Mouse (Mus musculus) right cerebral cortex, postnatal 14 days (tissue): ENCODE data around the gene Ndufa4l2.

Experiments used
- DNase-seq: peaks from one replicate; pipeline ENCODE4 v3.0.0; 2022

The Ndufa4l2 gene

DNA sequence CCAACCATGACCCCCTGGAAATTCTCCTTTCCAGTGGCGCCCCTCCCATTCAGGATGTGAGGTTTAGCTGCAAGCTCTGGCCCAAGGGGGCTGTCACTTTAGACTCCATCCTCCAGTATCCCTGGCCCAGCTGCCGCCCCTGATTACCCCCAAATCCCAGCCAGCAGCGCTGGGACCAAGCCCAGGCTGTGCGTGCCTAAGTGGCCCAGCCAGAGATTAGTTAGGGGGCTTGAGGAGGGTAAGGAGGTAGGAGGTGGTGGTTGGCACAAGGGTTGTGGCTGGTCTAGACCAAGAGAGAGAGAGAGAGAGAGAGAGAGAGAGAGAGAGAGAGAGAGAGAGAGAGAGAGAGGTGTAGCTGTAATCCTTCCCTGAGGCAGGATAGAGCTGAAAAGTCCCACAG is 16.8 kb downstream of the Ndufa4l2 start:
- DNase-seq: no peak

DNA sequence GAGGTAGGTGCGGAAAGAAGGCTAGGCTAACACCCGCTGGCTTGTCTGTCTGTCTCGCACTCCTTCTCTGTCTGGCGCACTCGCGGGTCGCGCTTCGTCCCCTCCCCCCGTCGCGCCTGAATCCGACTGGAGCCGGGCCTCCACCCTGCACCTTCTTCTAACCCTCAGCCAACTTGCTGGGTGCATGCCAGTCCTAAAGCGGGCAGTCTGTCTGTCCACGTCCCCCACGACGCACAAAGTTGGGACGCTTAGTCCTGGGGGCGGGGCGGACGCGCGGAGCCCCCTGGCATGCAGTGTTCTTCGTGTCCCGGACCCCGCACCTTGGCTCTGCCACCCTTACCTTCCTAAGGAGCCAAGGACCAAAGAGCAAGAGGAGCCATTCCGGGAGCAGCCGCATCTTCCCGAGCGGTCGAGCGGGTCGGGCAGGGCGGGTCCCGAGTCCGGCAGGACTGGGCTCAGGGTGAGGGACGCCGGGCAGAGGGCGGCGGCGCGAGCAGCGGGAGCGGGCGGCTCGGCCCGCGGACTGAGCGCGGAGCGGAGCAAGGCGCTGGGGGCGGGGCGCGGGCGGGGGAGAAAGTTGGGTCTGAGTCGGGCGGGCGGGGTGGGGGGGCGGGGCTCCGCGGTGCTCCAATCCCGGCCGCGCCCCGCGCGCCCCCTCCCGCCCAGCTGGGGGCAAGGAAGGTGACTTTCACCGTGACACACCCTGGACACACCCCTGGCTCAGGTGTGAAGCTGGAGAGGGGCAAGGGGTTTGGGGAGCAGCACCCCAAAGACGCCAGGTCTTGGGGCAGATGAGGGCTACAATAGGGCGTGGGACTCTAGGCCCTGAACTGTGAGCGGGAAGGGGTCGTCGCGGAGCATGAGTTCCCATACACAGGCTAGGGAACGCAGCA is 19.5 kb downstream of the Ndufa4l2 start, which contains the start of gene Nxph4:
TSS of gene Nxph4 (minus strand) at position 524 of the 893 bp plus-strand sequence.
- no peak for DNase-seq

DNA sequence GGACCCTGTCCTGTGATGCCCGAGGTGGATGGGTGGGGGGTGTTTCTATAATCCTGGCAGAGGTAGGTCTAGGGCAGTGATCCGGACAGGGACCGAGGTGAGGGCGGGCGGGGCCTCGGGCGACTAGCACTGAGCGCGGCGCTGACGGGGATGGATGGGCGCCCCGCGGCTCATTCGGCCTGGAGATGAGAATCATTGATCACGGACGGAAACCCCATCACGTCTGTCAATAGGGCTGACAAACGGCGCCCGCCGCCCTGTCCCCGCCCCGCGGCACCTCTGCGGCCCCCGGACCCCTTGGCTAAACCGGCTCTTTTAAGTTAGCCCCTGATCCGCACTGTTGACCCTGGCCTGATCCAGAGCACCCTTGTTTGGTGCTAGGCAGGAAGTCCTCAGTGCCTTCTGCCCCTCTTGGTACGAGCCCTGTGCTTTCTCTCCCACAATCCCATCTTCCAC is 20.2 kb downstream of the Ndufa4l2 start:
- no peak for DNase-seq

DNA sequence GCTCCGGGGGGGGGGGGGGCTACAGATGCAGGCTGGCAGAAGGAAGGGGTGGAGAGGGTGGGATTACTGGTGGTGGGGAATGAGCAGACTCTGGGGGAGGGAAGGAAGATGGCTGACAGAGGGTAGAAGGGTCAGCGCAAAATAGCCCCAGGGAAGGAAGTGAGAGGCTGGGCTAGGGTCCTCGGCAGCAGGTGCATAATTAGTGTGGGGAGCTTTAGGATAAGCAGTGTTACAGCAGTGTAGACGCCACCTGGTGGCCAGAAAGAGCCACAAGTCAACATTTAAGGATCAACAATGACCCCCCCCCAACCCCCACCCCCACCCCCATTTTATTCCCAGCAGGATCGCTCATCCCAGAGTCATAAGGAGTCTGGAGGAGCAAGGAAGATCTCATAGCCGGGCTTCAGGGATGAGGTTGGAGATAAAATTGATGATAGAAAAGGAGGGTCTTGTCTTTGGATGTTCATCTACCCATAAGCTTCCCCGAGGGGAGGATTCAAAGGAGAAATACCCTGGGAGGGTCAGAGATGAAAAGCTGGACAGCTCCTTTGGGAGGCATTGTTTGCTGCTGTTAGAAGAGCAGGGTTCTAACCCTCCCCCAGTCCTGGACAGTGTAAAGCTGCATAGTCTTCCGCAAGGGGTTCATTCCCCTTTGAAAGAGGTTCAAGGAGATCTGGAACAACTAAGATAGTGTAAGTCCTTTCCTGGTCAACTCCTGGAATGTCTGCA is 22.0 kb downstream of the Ndufa4l2 start:
- DNase-seq: peak; percentile 60

DNA sequence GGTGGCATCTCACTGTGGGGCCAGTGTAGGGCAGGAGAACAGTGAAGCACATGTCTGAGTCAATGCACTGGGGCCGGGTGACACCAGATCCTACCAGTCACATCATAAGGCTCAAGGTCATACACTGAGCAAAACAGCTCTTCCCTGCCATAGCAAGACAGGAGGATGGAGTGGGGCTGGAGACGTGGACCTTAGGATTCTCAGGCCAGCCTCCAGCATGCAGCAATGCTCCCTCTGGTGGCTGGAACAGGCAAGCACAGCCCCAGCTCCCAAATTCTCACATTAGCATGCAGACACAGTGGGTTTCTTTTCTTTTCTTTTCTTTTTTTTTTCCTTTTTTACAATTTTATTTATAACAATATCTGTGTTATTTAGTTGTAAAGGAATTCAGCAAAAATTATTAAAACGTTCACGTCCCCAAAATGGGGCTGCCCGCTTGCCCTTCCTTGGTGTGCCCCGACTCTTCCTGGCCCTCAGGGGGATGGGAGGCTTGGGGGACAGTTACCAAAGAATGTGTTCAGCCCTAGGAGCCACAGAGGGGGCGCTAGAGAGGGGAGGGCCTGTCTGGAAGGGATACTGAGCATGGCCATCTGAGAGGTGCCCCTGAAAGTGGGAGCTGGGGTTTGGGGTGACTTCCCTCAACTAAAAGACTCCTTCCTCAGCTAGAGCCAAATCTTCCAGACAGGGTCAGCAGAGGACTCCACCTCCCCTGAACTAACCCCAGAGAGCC is 23.3 kb downstream of the Ndufa4l2 start:
- peak; percentile 83 for DNase-seq

DNA sequence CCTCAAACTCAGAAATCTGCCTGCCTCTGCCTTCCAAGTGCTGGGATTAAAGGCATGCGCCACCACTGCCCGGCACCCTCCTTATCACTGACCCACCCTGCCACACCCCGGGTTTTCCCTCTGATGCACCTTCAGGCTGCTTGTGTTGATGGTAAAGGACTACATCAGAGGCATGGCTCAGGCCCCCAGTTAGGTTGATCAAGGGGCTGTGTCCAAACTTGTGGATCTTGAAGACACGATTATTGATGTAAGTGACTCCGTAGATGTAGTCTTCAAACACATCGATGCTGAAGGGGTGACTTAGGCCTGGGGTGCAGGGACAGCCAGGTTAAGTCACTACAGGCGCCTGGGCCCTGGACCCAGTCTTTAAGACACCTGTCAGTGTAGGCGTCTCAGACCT is 26.7 kb downstream of the Ndufa4l2 start:
- DNase-seq: no peak

DNA sequence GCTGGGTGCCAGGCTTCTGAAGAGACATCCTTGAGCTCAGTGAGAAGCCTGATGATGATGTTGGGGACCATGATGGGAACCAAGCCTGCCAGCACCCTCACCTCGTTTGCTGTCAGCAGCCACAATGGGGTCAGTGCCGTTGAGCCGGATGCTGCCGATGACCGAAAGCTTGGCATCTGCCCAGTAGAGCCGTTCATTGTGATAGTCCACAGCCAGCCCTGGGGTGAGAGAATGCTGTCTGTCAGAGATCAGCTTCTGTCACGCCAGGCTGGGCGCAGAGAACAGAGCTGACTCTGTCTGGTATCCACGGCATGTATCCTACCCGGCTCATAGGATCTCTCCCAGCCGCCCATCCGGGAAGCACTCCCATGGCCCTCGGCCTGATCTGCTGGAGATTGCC is 27.3 kb downstream of the Ndufa4l2 start:
- no peak for DNase-seq

DNA sequence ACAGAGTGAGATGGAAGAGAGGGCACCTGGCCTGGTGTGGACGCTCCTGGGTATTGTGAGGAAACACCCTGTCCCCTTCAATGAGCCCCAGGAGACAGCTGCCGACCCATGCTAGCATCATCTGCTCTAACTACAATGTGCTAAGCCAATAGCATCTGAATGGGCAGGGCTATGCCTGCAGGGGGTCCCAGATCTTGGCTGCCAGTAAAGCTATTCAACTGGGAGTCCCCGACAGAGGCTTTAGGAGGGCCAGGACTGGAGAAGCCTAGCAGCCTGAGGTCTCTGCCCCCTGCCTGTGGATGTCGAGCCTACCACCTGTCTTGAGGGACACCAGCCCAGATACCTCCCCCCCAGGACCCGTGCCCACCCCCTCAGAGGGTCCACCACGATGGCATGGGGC is 28.0 kb downstream of the Ndufa4l2 start:
- no peak for DNase-seq

DNA sequence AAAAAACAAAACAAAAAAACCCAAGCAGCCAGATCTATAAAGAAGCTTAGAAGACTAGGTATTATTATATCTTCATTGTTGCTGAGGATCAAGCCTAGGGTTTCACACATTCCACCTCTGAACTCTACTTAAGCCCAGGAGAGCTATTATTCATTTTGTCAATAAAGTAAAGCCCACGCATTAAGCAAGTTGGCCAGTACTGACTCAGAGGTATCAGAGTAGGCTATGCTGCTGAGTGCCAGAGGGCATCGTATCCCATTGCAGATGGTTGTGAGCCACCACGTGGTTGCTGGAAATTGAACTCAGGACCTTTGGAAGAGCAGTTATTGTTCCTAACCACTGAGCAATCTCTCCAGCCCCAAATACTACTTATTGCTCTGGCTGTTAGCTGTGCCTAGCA is 29.1 kb downstream of the Ndufa4l2 start:
- no peak for DNase-seq

DNA sequence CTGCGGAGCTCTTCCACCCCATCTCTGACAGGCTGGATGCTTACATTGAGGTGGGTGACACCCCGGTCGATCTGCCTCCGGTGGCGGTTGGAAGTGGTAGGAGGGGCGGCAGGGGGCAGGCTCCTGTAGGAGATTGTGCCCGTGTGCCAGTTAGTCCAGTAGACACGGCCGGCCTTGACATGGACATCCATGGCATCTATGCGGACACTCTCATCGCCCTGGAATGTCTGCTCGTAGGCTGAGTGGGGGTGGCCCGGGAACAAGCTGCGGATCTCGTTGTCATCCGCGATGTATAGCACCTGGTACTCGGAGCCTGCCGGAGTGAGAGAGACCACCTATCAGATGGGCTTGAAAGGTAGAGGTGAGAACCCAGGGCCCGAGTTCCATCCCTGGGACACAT is 29.6 kb downstream of the Ndufa4l2 start:
- DNase-seq: no peak

DNA sequence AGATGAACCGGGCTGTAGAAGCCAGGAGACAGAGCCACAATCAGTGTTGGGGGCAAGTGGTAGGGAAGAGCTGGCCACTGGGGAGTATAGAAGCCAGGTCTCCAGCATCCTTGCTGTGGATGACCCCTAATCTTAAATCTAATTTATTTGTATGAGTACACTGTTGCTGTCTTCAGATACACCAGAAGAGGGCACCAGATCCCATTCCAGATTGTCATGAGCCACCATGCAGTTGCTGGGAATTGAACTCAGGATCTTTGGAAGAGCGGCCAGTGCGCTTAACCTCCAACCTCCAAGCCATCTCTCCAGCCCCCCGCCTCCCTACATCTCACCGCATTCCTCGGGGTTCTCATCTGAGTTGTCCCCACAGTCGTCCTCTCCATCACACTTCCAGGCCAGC is 31.7 kb downstream of the Ndufa4l2 start:
- DNase-seq: no peak

DNA sequence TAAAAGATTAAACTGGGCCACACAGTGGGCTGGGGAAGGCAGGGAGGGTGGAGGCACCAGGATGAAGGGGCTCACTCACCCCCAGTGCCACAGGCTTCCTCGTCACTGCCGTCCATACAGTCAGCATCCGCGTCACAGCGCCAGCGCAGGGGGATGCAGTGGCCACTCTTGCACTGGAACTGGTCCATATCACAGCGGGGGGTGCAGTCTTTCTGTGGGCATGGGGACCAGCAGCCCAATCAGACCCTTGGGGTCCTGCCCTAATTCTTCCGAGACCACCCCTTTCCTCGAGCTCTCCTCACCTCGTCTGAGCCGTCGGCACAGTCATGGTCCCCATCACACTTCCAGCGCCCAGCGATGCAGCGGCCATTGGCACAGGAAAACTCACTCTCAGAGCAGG is 33.5 kb downstream of the Ndufa4l2 start:
- DNase-seq: no peak

DNA sequence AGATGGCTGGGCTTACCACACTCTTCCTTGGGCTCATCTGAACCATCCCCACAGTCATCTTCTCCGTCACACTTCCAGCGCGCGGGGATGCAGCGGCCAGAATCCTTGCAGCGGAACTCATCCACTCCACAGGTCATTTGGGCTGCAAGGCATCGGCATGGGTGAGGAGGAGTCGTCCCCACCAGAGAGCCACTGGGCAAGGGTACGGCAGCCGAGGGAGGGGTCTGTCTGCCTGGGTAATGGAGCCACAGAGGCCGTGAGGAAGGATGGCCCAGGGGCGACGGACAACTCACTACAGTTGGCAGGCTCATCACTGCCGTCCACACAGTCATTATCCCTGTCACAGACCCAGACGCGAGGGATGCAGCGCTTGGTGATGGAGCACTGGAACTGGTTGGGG is 35.1 kb downstream of the Ndufa4l2 start:
- no peak for DNase-seq

DNA sequence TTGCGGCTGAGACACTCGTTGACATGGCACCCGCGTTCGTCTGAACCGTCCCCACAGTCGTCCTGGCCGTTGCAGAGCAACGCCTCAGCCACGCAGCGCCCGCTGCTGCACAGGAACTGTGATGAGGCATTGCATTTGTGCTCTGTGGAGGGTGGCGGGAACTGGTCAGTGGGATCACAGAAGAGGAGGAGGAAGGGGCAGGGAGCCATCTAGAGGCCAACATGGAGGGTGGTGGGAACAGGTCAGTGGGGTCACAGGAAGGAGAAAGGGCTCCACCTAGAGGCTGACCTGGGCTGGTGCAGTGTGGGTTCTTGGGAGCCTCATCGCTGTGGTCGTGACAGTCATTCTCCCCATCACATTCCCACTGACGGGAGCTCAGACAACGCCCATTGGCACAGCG is 40.9 kb downstream of the Ndufa4l2 start:
- no peak for DNase-seq

DNA sequence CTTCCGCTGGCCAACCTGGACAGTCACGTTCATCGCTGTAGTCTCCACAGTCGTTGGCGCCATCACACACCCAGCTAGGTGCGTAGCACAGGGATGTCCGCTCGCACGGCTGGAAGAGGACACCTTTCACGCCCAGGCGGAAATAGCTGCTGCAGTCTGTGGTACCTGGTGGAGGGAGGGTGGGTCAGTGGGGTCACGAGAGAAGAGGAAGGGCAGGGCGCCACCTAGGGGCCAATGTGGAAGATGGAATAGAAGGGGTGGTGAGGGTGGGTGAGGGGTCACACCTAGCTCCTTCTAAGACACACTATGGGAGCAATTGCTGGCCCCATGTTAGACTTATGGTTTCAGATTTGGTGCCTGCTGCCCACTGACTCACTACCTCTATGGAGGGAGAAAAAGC is 42.6 kb downstream of the Ndufa4l2 start:
- no peak for DNase-seq

DNA sequence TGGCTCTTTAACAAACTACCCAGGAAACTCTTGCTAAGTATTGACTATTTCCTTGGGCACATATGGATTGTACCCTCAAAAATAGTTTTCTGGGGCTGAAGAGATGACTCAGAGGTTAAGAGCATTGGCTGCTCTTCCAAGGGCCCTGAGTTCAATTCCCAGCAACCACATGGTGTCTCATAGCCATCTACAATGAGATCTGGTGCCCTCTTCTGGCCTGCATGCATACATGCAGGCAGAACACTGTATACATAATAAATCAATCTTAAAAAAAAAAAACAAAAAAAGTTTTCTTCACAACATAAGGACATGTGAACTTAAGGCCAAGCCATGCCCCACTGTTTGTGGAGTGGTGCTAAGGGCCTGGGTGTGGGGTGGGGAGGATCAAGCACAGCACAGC is 46.4 kb downstream of the Ndufa4l2 start:
- no peak for DNase-seq

DNA sequence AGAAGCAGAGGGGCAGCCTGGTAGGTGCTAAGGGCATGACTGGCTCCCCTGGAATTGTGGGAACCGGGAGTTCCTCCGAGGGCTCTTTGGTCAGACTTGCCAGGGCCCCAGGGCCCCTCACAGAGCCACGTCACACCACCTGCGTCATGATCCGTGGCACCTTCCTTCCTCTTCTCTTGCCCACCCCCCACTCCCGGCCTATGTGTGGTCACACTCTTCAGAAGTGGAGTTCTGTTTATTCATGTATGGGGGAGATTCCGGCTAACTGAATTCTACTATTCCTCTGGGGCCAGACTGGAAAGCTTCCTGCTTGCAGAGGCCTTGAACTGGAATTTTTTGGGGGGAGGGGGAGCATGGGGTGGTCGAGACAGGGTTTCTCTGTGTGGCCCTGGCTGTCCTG is 49.1 kb downstream of the Ndufa4l2 start:
- no peak for DNase-seq

DNA sequence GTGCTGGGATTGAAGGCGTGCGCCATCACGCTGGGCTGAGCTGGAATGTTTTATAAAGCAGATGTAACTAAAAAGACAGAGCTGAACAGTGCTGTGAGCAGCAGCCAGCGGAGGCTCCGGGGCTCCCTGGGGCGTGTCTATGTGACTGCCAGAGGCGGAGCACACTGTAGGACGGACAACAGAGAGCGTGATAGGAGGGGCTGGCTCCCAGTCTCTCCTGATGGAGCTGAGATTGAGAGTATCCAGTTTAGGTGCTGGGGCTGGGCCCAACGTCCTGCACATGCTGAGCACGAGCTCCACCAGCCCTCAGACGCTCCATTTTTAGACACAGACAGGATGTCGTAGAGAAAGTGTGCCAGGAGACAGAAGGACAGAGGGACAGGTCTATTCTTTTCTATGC is 49.5 kb downstream of the Ndufa4l2 start:
- DNase-seq: peak; percentile 42
